Mouse (Mus musculus) intestine, embryonic 14.5 days (tissue): Measurements from ENCODE around the gene Drap1. TPM values are rescaled to one million over a fixed set of nuclear protein-coding genes. Genes with fewer than 3 reads are reported as not detected.

ENCODE experiments used
- ATAC-seq: fragments of 200-750 bp; cut with Nextera tagmentation; replicated peaks from 2 replicates; pipeline ENCODE4 v1.8.0; 2017; ENCODE audit warnings: low read depth, moderate number of reproducible peaks, moderate TSS enrichment, moderate library complexity; ENCODE audit not compliant: low FRiP score, low TSS enrichment
- DNase-seq: peaks from one replicate; pipeline ENCODE4 v3.0.0-alpha.2; 2018; ENCODE audit warnings: low spot score
- H3K27ac ChIP-seq: fragments of 300-500 bp; sonication (generic); 2 replicates; pipeline ENCODE4 v1.5.1; 2014; ENCODE audit warnings: low read depth, mild to moderate bottlenecking, control low read depth
- H3K27me3 ChIP-seq: fragments of 300-500 bp; sonication (generic); replicated peaks from 2 replicates; pipeline ENCODE4 v1.6.1; 2014; ENCODE audit warnings: low read length, control low read depth; ENCODE audit not compliant: control insufficient read depth, insufficient read depth
- H3K36me3 ChIP-seq: fragments of 300-500 bp; sonication (generic); 2 replicates; pipeline ENCODE4 v1.6.1; 2014; ENCODE audit warnings: low read length, control low read depth; ENCODE audit not compliant: control insufficient read depth, insufficient read depth
- H3K4me1 ChIP-seq: fragments of 300-500 bp; sonication (generic); replicated peaks from 2 replicates; pipeline ENCODE4 v1.6.1; 2014; ENCODE audit warnings: low read length, control low read depth, mixed read lengths; ENCODE audit not compliant: control insufficient read depth, insufficient read depth
- H3K4me2 ChIP-seq: fragments of 300-500 bp; sonication (generic); 2 replicates; pipeline ENCODE4 v1.6.1; 2014; ENCODE audit warnings: low read length
- H3K4me3 ChIP-seq: fragments of 300-500 bp; sonication (generic); 2 replicates; pipeline ENCODE4 v1.5.1; 2014; ENCODE audit warnings: low read depth, low read length, control low read depth, mixed read lengths
- H3K9ac ChIP-seq: fragments of 300-500 bp; sonication (generic); 2 replicates; pipeline ENCODE4 v1.6.1; 2014; ENCODE audit warnings: mild to moderate bottlenecking, low read length
- H3K9me3 ChIP-seq: fragments of 300-500 bp; sonication (generic); 2 replicates; pipeline ENCODE4 v1.6.1; 2016; ENCODE audit warnings: low read length, control low read depth; ENCODE audit not compliant: control insufficient read depth
- WGBS: fragments of 180-500 bp; shearing (Covaris S2); extraction: QIAGEN DNeasy Blood & Tissue Kit; methylation state at CpG from one replicate; pipeline ENCODE4 v1.1.7; 2014; 5-methylcytosine and 5-hydroxymethylcytosine counted together
- polyA plus RNA-seq: library from polyadenylated mRNA; unstranded; fragments of >200 nt; fragmentation: Nextera tagmentation; extraction: Ambion mirVana; gene quantifications from 2 replicates; pipeline ENCODE4 v1.2.1, GENCODE M21; 2014

Drap1 gene
- polyA plus RNA-seq, 1 experiment from 2014 or later = 170 TPM

DNA sequence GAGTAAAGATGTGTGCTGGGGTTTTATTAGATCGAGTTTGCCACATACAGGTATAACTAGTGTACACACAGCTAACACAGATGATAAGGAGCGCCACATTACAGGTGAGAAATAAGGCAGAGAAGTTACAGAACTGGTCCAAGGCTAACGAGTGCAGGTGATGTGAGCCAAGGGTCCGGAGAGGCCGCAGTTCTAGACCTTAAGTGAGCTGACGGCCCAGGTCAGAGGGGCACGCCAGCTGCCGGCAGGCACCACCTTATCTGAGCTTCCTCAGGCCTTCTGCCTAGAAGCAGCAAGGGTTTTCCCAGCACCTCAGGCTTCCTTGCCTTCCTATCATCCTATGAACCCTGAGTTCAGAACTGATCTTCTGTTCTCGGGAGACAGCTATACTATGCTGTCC is 5.1 kb downstream of the Drap1 start:
- ATAC-seq = no peak
- H3K4me3 ChIP-seq = no peak overlapping the region
- peaks cover 7% of the 10 kb centered on the region for H3K4me1 ChIP-seq
- no peak for DNase-seq
- peaks cover 32% of the 10 kb centered on the region for H3K36me3 ChIP-seq
- WGBS = 86% methylated on average over 9 of the region's 9 CpGs
- H3K4me2 ChIP-seq = no peak overlapping the region
- no peaks in the 10 kb centered on the region for H3K9me3 ChIP-seq
- no peaks in the 10 kb centered on the region for H3K27me3 ChIP-seq
- H3K9ac ChIP-seq = no peak overlapping the region
- no peak overlapping the region for H3K27ac ChIP-seq

DNA sequence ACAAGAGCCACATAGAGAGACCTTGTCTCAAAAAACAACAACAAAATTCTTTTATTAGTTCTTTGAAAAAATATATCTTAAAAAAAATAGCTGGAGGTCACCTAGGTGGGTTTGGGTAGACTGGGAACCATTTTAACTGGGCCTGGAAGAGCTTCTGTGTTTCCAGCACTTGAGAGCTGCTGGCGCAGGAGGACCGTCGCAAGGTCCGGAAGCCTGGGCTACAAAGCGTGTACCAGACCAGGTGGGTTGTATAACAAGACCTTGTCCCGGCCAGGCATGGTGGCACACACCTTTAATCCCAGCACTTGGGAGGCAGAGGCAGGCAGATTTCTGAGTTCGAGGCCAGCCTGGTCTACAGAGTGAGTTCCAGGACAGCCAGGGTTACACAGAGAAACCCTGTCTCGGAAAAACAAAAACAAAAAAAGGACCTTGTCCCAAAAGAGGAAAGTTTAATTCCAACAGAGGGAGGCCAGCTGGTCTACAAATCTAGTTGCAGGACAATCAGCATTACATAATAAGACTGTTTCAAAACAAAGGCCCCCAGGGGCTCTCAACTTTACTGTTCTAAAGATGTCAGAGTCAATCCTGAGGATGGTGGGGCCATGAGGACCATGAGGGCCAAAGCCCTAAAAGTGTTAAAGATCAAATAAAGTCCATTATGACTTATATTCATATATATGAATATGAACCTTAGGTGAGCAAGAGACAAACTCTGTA is 5.9 kb downstream of the Drap1 start:
- ATAC-seq (no peak), DNase-seq (no peak)
- Histone ChIP-seq H3K9ac (no peak overlapping the region), H3K4me3 (no peak overlapping the region), H3K36me3 (peaks cover 32% of the 10 kb centered on the region), H3K4me2 (no peak overlapping the region), H3K9me3 (no peaks in the 10 kb centered on the region), H3K4me1 (peaks cover 7% of the 10 kb centered on the region), H3K27me3 (no peaks in the 10 kb centered on the region), H3K27ac (no peak overlapping the region)
- 88% methylated on average over 8 of the region's 8 CpGs for WGBS

DNA sequence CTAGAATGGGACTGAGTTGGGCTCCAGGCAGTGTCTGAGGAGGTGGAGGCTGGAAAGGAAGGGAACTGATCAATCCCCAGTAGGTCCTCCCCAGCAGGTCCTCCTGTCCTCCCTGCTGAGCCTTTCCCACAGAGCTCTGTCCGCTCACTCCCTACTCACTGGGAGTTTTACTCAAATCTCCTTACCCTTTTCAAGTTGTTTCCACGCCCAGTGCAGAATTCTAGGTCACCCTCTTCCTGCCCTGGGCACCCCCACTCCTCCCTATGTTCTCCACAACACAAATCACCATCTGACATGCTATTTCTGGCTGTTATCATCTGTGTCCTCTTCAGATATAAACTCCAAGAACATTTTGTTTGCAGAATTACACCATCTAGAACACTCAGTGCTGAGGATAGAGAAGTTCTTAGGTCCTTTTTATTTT is 10.2 kb downstream of the Drap1 start:
- H3K36me3 ChIP-seq = no peaks in the 10 kb centered on the region
- H3K4me1 ChIP-seq = no peaks in the 10 kb centered on the region
- no peaks in the 10 kb centered on the region for H3K9me3 ChIP-seq
- no peaks in the 10 kb centered on the region for H3K27me3 ChIP-seq
- no peak for ATAC-seq
- no peak overlapping the region for H3K9ac ChIP-seq
- DNase-seq = no peak
- H3K4me2 ChIP-seq = no peak overlapping the region
- H3K27ac ChIP-seq = no peak overlapping the region
- H3K4me3 ChIP-seq = no peak overlapping the region
- WGBS = 68% methylated on average over 2 of the region's 2 CpGs

DNA sequence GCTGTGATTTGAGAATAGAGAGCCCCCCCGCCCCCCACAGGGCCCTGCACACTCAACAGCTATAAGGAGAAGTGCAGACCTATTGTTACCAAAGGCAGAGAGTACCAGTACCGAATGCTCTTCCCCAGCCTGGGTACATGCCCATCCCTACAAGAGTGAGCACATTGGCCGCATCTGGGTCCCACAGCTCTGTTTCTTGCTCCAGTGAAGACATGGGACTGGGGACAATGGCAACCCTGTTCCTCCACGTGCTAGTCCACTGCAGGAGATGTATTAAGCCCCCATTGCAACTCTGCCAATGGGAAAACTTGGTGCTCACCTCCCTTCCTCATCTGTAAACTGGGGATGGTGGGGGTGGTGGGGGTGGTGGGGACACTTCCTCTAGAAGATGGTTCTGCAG is 10.9 kb downstream of the Drap1 start:
- WGBS = 74% methylated on average over 4 of the region's 4 CpGs

DNA sequence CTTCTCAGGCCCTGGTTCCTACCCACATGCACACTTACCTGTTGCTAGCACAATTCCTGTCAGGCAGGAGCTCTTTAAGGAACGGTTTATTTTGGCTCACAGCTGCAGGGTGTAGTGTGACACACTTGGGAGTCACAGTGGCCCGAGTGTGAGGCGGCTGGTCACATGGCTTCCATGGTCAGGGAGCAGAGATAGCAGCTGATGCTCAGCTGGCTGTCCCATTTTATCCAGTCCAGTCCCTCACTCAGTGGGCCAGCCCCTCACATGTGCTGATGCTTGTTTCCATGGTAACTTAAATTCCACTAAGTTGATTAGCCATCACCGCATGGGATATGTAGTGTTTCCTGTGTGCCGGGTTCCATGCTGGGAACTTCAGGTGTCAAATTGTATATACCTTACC is 12.8 kb downstream of the Drap1 start:
- H3K27ac ChIP-seq = no peak overlapping the region
- no peak for DNase-seq
- no peaks in the 10 kb centered on the region for H3K9me3 ChIP-seq
- ATAC-seq = no peak
- H3K9ac ChIP-seq = no peak overlapping the region
- no peaks in the 10 kb centered on the region for H3K36me3 ChIP-seq
- H3K4me3 ChIP-seq = no peak overlapping the region
- 0 out of 2 replicates have a peak, but pooled peaks cover 9% of the 10 kb centered on the region for H3K4me1 ChIP-seq
- WGBS = 67% methylated on average over 5 of the region's 5 CpGs
- no peaks in the 10 kb centered on the region for H3K27me3 ChIP-seq
- H3K4me2 ChIP-seq = no peak overlapping the region

More for the DNA sequence above, 10.9 kb downstream of the Drap1 start:
- no peaks in the 10 kb centered on the region for H3K27me3 ChIP-seq
- no peak for ATAC-seq
- H3K9ac ChIP-seq = no peak overlapping the region
- DNase-seq = no peak
- H3K27ac ChIP-seq = no peak overlapping the region
- H3K4me2 ChIP-seq = no peak overlapping the region
- no peaks in the 10 kb centered on the region for H3K36me3 ChIP-seq
- no peak overlapping the region for H3K4me3 ChIP-seq
- no peaks in the 10 kb centered on the region for H3K9me3 ChIP-seq
- H3K4me1 ChIP-seq = no peaks in the 10 kb centered on the region

DNA sequence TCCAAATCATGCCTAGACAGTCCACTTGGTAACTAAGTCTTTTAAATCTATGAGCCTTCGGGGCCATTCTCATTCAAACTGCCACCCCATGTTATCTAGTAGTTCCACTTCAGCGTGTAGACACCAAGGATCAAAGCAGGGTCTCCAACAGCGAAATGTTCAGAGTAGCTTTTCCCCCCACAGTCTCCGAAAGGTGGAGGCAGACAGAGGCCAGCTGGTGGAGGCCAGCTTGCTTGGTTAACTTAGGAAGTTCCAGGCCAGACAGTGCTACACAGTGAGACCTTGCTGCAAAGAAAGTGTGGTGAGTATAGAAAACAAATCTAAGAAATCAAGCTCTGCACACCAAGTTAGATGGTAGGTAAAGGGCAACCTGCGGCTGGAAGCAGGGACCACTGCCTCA is 14.1 kb downstream of the Drap1 start:
- 90% methylated on average over 5 of the region's 5 CpGs for WGBS
- no peak for ATAC-seq
- no peak overlapping the region for H3K4me2 ChIP-seq

DNA sequence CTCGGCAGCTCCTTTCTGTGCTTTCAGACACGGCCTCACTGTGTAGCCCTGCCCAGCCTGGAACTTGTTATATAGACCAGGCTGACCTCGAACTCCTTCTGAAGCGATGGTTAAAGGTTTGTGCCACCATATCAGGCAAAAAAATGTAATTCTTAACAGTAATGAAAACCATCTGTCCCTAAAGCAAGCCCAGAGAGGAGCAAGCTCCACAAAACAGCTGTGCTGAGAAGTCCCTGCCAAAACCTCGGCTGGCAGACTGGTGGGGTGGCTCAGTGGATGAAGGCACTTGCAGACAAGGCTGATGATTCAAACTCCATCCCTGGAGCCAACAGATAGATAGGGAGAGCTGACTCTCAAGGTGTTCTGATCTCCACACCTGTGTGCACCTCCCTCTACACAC is 15.7 kb downstream of the Drap1 start:
- H3K9ac ChIP-seq = no peak overlapping the region
- H3K9me3 ChIP-seq = no peaks in the 10 kb centered on the region
- H3K27ac ChIP-seq = no peak overlapping the region
- ATAC-seq (no peak), DNase-seq (no peak)
- no peak overlapping the region for H3K4me3 ChIP-seq
- no peak overlapping the region for H3K4me2 ChIP-seq
- H3K36me3 ChIP-seq = no peaks in the 10 kb centered on the region
- 0 out of 2 replicates have a peak, but pooled peaks cover 9% of the 10 kb centered on the region for H3K4me1 ChIP-seq
- no peaks in the 10 kb centered on the region for H3K27me3 ChIP-seq
- WGBS = 76% methylated on average over 5 of the region's 5 CpGs

More for the DNA sequence above, 14.1 kb downstream of the Drap1 start:
- 0 out of 2 replicates have a peak, but pooled peaks cover 9% of the 10 kb centered on the region for H3K4me1 ChIP-seq
- no peaks in the 10 kb centered on the region for H3K9me3 ChIP-seq
- H3K27ac ChIP-seq = no peak overlapping the region
- H3K4me3 ChIP-seq = no peak overlapping the region
- no peaks in the 10 kb centered on the region for H3K36me3 ChIP-seq
- no peak for DNase-seq
- no peak overlapping the region for H3K9ac ChIP-seq
- H3K27me3 ChIP-seq = no peaks in the 10 kb centered on the region

DNA sequence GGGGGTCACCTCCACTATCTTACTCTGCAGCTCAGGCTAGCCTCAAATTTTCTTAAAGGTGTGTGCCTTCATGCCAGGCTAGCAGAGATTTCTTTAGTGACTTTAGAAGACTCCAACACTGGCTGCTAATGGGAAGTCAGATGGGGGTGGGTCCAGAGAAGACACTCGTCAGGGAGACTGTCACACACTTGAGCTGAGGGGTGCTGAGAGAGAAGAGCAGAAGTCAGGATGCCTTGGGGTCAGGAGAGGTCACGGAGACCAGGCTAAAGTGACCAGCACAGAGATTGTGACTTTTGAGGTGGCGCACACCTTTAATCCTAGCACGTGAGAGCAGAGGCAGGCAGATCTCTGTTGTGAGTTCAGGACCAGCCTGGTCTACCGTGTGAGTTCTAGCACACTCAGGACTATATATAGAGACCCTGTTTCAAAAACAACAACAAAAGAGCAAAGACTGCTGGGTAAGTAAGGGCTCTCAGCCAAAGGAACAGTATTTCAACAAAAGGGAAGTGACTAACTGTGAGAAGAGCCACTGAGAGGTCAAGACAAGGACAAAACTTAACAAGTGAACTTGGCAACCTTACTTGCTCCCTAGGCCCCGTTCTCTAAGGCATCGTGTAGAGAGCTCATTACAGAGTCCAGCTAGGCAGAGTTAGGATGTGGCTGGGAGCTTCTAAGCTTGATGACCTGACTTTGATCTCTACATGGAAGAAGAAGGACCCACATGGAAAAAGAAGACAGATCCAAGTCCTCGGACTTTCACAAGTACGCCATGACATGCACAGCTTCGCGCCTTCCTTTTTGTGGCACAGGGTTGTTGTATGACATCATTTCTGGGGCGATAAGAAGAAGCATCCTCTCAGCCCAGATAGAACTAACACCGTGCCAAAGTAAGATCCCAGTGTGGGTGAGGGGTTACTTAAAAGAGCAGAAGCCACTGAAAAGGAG is 16.4 kb downstream of the Drap1 start:
- H3K4me2 ChIP-seq = peak overlapping the region; percentile 58
- H3K27me3 ChIP-seq = no peaks in the 10 kb centered on the region
- no peak overlapping the region for H3K9ac ChIP-seq
- no peaks in the 10 kb centered on the region for H3K36me3 ChIP-seq
- DNase-seq (no peak), ATAC-seq (no peak)
- 0 out of 2 replicates have a peak, but pooled peaks cover 9% of the 10 kb centered on the region for H3K4me1 ChIP-seq
- no peak overlapping the region for H3K4me3 ChIP-seq
- H3K27ac ChIP-seq = no peak overlapping the region
- H3K9me3 ChIP-seq = no peaks in the 10 kb centered on the region
- 89% methylated on average over 13 of the region's 13 CpGs for WGBS
